Mouse (Mus musculus) C2C12 (cell line): ENCODE measurements at regions not wholly inside any gene's neighbourhood (a gene's known extent, or its start where the extent isn't known, plus 50 kb on each side); places are given as distances from the start of the nearest gene placed in this dataset.

ENCODE experiments used
- CEBPB ChIP-seq: IDR thresholded peaks from one replicate; pipeline ENCODE4 v1.6.1; 2011; ENCODE audit warnings: low read depth, mild to moderate bottlenecking, control low read depth, moderate library complexity
- CTCF ChIP-seq: IDR thresholded peaks from one replicate; pipeline ENCODE4 v1.5.1; 2011; ENCODE audit not compliant: control insufficient read depth, insufficient read depth, insufficient read length
- MAX ChIP-seq: IDR thresholded peaks from one replicate; pipeline ENCODE4 v1.6.1; 2011; ENCODE audit warnings: mild to moderate bottlenecking, control low read depth
- MYOG ChIP-seq: IDR thresholded peaks from one replicate; pipeline ENCODE4 v1.6.1; 2011; ENCODE audit not compliant: control insufficient read depth, insufficient read length; ENCODE audit errors: extremely low read depth
- USF1 ChIP-seq: IDR thresholded peaks from one replicate; pipeline ENCODE4 v1.6.1; 2011; ENCODE audit warnings: low read depth, mild to moderate bottlenecking, control low read depth, moderate library complexity

GRCm38 (mm10) chr10:66852708-66853107 is 243.2 kb upstream of the Jmjd1c start:
- TF ChIP-seq CEBPB = peak; percentile 59
- TF ChIP-seq MAX = no peak
- no peak for TF ChIP-seq CTCF
- TF ChIP-seq USF1 = peak; percentile 66
- TF ChIP-seq MYOG = no peak
